Mouse (Mus musculus) limb, embryonic 14.5 days (tissue): Measurements from ENCODE around the gene Itpk1. TPM values are rescaled to one million over a fixed set of nuclear protein-coding genes. Genes with fewer than 3 reads are reported as not detected.

Source experiments
- ATAC-seq: fragments of 200-750 bp; cut with Nextera tagmentation; 2 replicates; pipeline ENCODE4 v1.8.0; 2017; ENCODE audit warnings: low read depth, moderate number of reproducible peaks, moderate TSS enrichment; ENCODE audit not compliant: low FRiP score
- DNase-seq: peaks from one replicate; pipeline ENCODE4 v3.0.0-alpha.2; 2015; ENCODE audit warnings: low spot score
- H3K27ac ChIP-seq: fragments of 300-500 bp; sonication (generic); replicated peaks from 2 replicates; pipeline ENCODE4 v1.5.1; 2014; ENCODE audit warnings: low read depth, mild to moderate bottlenecking, low read length, moderate library complexity, mixed read lengths
- H3K27me3 ChIP-seq: fragments of 300-500 bp; sonication (generic); 2 replicates; pipeline ENCODE4 v1.6.1; 2014; ENCODE audit warnings: low read length, mixed read lengths; ENCODE audit not compliant: control insufficient read depth, insufficient read depth
- H3K36me3 ChIP-seq: fragments of 300-500 bp; sonication (generic); 2 replicates; pipeline ENCODE4 v1.6.1; 2014; ENCODE audit warnings: mild to moderate bottlenecking, low read length, moderate library complexity, mixed read lengths; ENCODE audit not compliant: control insufficient read depth, insufficient read depth
- H3K4me1 ChIP-seq: fragments of 300-500 bp; sonication (generic); 2 replicates; pipeline ENCODE4 v1.6.1; 2014; ENCODE audit warnings: antibody characterized with exemption, low read length, mixed read lengths; ENCODE audit not compliant: control insufficient read depth, insufficient read depth
- H3K4me2 ChIP-seq: fragments of 300-500 bp; sonication (generic); replicated peaks from 2 replicates; pipeline ENCODE4 v1.6.1; 2014; ENCODE audit warnings: low read depth, mild to moderate bottlenecking, low read length, moderate library complexity; ENCODE audit not compliant: severe bottlenecking
- H3K4me3 ChIP-seq: fragments of 300-500 bp; sonication (generic); replicated peaks from 2 replicates; pipeline ENCODE4 v1.5.1; 2014; ENCODE audit warnings: low read length
- H3K9ac ChIP-seq: fragments of 300-500 bp; sonication (generic); 2 replicates; pipeline ENCODE4 v1.6.1; 2014; ENCODE audit warnings: mild to moderate bottlenecking, low read depth, low read length, moderate library complexity; ENCODE audit not compliant: severe bottlenecking
- H3K9me3 ChIP-seq: fragments of 300-500 bp; sonication (generic); 2 replicates; pipeline ENCODE4 v1.6.1; 2016; ENCODE audit warnings: low read length; ENCODE audit not compliant: control insufficient read depth
- POLR2A ChIP-seq: fragments of 200-500 bp; IDR thresholded peaks from 2 replicates; pipeline ENCODE4 v1.8.0; 2012; ENCODE audit warnings: inconsistent platforms, mild to moderate bottlenecking, moderate library complexity, borderline replicate concordance; ENCODE audit not compliant: insufficient read depth, insufficient read length; ENCODE audit errors: extremely low read depth
- WGBS: fragments of 180-500 bp; shearing (Covaris S2); extraction: QIAGEN DNeasy Blood & Tissue Kit; methylation state at CpG from one replicate; pipeline ENCODE4 v1.1.7; 2014; 5-methylcytosine and 5-hydroxymethylcytosine counted together
- polyA plus RNA-seq, 2 experiments: library from polyadenylated mRNA; depleted of rRNA in 1 of 2; stranded (reverse) in 1 of 2; unstranded in 1 of 2; fragments of >200 nt; fragmentation: Nextera tagmentation in 1 of 2; extraction: Ambion mirVana in 1 of 2; gene quantifications; 2 replicates each; pipeline versions ENCODE4 v1.2.1 to v1.2.3; 2012 to 2014

Gene Itpk1
- polyA plus RNA-seq, 2 experiments, result 8.3 to 10.3 TPM

DNA sequence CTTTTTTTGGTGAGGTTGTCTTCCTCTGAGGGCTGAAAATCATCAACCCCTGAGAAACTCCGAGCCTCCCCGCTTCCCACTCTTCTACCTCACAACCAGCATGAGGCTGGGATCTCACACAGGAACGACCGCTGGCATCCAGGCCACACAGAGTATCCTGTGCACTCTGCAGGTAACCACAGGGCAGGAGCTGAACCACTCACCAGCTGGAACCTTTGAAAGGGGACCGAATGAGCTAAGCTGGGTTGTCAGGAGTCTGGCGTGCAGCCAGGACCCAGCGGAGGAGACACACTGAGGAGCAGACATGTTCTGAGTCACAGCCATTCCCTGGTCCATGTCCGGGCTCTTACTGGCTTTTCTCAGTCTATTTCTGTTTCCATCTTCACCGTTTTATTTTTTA is 111.0 kb downstream of the Itpk1 start:
- H3K9me3 ChIP-seq, result no peaks in the 10 kb centered on the region
- 49% methylated on average over 9 of the region's 9 CpGs for WGBS
- no peak for TF ChIP-seq POLR2A
- H3K27ac ChIP-seq, result no peak overlapping the region; the same call in 1 of the 2 replicates
- DNase-seq, result no peak
- H3K9ac ChIP-seq, result no peak overlapping the region
- no peaks in the 10 kb centered on the region for H3K36me3 ChIP-seq
- no peak overlapping the region for H3K4me2 ChIP-seq
- H3K27me3 ChIP-seq, result no peaks in the 10 kb centered on the region
- peaks cover 13% of the 10 kb centered on the region for H3K4me1 ChIP-seq
- ATAC-seq, result no peak
- no peak overlapping the region for H3K4me3 ChIP-seq

DNA sequence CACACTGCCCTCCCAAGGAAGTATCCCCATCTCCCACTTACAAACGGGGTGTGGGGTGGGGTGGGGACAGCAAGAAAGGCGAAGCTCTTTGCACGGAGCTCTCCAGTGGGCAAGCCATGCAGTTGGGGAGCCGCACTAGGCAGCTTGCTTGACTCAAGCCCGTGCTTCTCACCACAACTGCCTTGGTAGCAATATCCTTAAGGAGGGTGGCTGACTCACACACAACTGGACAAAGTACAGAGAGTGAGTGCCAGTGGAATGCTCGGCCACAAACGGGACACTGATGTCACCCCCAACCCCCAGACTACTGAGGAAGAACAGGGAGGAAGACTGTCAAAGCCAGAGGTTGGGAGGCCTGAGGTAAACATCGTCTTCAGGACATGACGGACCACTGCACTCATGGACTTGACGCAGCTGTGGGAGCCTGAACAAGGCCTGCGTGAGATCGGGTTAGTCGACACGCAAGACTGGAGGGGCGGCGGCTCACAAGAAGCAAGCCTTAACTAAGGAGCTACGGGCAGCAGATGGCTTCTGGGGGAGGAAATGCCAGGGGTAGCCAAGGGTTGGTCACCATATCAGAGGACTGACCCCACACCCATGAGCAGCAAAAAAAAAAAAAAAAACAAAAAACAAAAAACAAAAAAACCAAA is 113.9 kb downstream of the Itpk1 start:
- Histone ChIP-seq H3K4me1 (no peaks in the 10 kb centered on the region), H3K27ac (no peak overlapping the region), H3K9ac (no peak overlapping the region), H3K9me3 (no peaks in the 10 kb centered on the region), H3K4me2 (no peak overlapping the region), H3K36me3 (no peaks in the 10 kb centered on the region), H3K4me3 (no peak overlapping the region), H3K27me3 (no peaks in the 10 kb centered on the region)
- no peak for TF ChIP-seq POLR2A
- ATAC-seq (no peak), DNase-seq (no peak)
- 90% methylated on average over 17 of the region's 17 CpGs for WGBS

DNA sequence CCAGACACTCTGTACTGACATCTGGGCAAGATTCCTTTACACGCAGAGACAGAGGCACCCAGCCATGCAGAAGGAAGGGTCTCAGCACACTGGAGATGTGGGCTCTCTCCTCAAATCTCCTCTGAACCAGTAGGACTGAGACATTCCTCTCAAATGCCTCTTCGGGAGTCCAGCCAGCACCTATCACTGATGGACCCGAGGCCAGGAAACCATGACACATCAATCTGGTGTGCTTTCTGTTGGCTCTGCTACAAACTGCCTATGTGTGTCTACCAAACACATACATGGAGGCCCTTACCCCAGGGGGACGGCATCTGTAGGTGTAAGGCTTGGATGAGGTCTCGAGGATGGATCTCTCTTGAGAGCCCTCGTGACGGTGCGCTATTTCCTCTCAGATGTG is 117.6 kb downstream of the Itpk1 start:
- no peak for ATAC-seq
- DNase-seq, result no peak
- Histone ChIP-seq H3K36me3 (peaks cover 5% of the 10 kb centered on the region; the same call in 1 of the 2 replicates), H3K4me3 (no peak overlapping the region), H3K4me2 (no peak overlapping the region), H3K4me1 (no peaks in the 10 kb centered on the region), H3K9ac (no peak overlapping the region), H3K27ac (no peak overlapping the region), H3K9me3 (no peaks in the 10 kb centered on the region), H3K27me3 (no peaks in the 10 kb centered on the region)
- TF ChIP-seq POLR2A, result no peak
- WGBS, result 93% methylated on average over 8 of the region's 8 CpGs

DNA sequence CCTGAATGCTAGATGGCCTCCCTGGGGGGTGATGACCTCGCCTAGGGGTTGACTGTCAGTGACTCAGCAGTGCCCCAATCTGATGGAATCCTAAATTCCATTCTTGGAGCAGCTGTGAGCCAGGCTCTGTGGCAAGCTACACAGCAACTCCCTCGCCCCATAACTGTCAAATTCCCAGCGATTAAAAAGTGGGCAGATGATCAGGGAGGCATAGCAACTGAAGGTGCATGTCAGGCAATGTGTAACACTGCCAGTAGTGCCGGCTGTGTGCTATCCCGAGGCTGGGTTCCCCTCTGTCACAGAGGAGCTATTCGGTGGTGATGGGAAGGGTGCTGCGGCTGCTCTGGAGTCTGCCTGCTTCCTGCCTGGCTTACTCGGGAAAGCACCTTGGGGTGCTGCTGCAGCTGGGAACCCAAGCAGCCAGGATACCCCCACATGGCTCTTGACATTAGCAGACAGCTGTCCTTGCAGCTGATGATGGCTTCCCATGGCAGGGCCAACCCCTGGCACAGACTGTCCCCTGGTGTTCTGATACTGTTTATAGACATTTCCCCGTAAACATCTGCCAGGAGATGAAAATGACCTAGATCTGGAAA is 118.3 kb downstream of the Itpk1 start:
- 73% methylated on average over 9 of the region's 9 CpGs for WGBS
- no peaks in the 10 kb centered on the region for H3K9me3 ChIP-seq
- no peak for ATAC-seq

DNA sequence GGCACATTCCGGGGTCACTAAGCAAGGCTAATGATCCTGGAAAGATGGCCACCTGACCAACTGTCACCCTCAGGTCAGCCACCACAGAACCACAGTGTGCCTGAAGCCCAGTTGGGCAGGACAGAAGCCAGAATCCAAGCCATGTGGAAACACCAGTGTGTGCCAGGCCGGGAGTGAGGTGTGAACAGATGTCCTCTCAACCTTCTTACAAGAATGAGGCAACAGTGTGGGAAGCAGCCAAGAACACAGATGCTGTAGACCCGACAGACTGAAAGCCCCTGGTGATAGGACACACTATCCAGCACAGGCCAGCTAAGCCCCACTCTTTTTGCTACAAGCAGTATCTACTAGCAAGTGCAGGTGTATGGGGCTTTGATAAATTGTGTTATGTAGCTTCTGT is 119.3 kb downstream of the Itpk1 start:
- Histone ChIP-seq H3K27me3 (no peaks in the 10 kb centered on the region), H3K36me3 (peaks cover 5% of the 10 kb centered on the region; the same call in 1 of the 2 replicates), H3K9ac (no peak overlapping the region), H3K4me3 (no peak overlapping the region), H3K9me3 (no peaks in the 10 kb centered on the region), H3K27ac (no peak overlapping the region), H3K4me1 (no peaks in the 10 kb centered on the region), H3K4me2 (no peak overlapping the region)
- 95% methylated on average over 3 of the region's 3 CpGs for WGBS
- ATAC-seq (no peak), DNase-seq (no peak)
- no peak for TF ChIP-seq POLR2A

More for the DNA sequence above, 118.3 kb downstream of the Itpk1 start:
- Histone ChIP-seq H3K4me2 (no peak overlapping the region), H3K4me1 (no peaks in the 10 kb centered on the region), H3K27ac (no peak overlapping the region), H3K4me3 (no peak overlapping the region), H3K9ac (no peak overlapping the region), H3K27me3 (no peaks in the 10 kb centered on the region), H3K36me3 (peaks cover 5% of the 10 kb centered on the region; the same call in 1 of the 2 replicates)
- no peak for TF ChIP-seq POLR2A
- DNase-seq, result no peak
